ENCODE assay signal across 24 mouse cellular contexts in genomic region chr7:99477235-99477634, GRCm38 (mm10). TPM values are rescaled to one million over a fixed set of nuclear protein-coding genes. Genes with fewer than 3 reads are reported as not detected.
A peak's percentile ranks its signal among the peaks of the same experiment; 100 is the strongest.
DNase-seq lines count a peak whose midpoint lies in the region; ATAC-seq and TF ChIP-seq lines count a peak whose summit lies in the region.
"Had no signal": no experiment of that assay in that cellular context is flagged by ENCODE, and none has a peak within 500 bp of the region (broad histone marks: within the 10 kb centered on the region; RNA-seq: fewer than 3 reads in every experiment).

No protein-coding gene starts in this region.

- TF ChIP-seq POLR2A in kidney, adult 2 months (IDR thresholded peaks at IDR 0.05; ENCODE audit: low read depth, low read length), result no peak
- no peak; the same call in 1 of the 2 replicates for TF ChIP-seq POLR2A in CH12.LX (IDR thresholded peaks at IDR 0.05; ENCODE audit: low read depth, low read length)

- peaks cover 9% of the 10 kb centered on the region for H3K4me1 ChIP-seq in kidney, postnatal 0 days (replicated peaks; ENCODE audit: insufficient read depth, low read length)
- H3K4me1 ChIP-seq in kidney, adult 2 months (ENCODE audit: control insufficient read depth, insufficient read depth, low read length), result peaks cover 9% of the 10 kb centered on the region; the same call in 1 of the 2 replicates
- peaks cover 19 to 56% of the 10 kb centered on the region in 2 experiments for H3K4me1 ChIP-seq in CH12.LX (ENCODE audit: control insufficient read depth in 1 of 2, insufficient read depth in 2 of 2)

- H3K9me3 ChIP-seq in kidney, postnatal 0 days (replicated peaks; ENCODE audit: low read length), result no peaks in the 10 kb centered on the region
- no peaks in the 10 kb centered on the region for H3K9me3 ChIP-seq in CH12.LX (replicated peaks; ENCODE audit: low read length)
- H3K9me3 ChIP-seq: embryonic facial prominence, embryonic 15.5 days; heart, embryonic 12.5 days; stomach, embryonic 15.5 days had no signal

- TF ChIP-seq CTCF in kidney, postnatal 0 days (IDR thresholded peaks at IDR 0.05; ENCODE audit: low read depth), result peak; percentile 35; the same call in 1 of the 2 replicates
- no peak for TF ChIP-seq CTCF in kidney, adult 2 months (conservative IDR thresholded peaks at IDR 0.05; ENCODE audit: insufficient read depth, insufficient read length, low read depth, low read length)
- no peak for TF ChIP-seq CTCF in CH12.LX (conservative IDR thresholded peaks at IDR 0.05 in 1 of 2, IDR thresholded peaks at IDR 0.05 in 1 of 2; ENCODE audit: low read depth in 2 of 2, low read length in 2 of 2)

- in situ Hi-C loops in CH12.LX (cut with MboI; ENCODE audit: low pct_ligation_motif_present, low pct_unique_long_range_greater_than_20kb, low sequenced_read_pairs), result no loop called here

- no peaks in the 10 kb centered on the region for H3K27me3 ChIP-seq in kidney, postnatal 0 days (ENCODE audit: insufficient read depth, low read length)
- no peaks in the 10 kb centered on the region for H3K27me3 ChIP-seq in kidney, adult 2 months (replicated peaks; ENCODE audit: control insufficient read depth, insufficient read depth, low read length)
- no peaks in the 10 kb centered on the region for H3K27me3 ChIP-seq in CH12.LX (replicated peaks)
- H3K27me3 ChIP-seq: embryonic facial prominence, embryonic 15.5 days; heart, embryonic 12.5 days; stomach, embryonic 15.5 days had no signal

- no peak for TF ChIP-seq EP300 in CH12.LX (IDR thresholded peaks at IDR 0.05; ENCODE audit: low read length)

- dilution Hi-C loops in CH12.LX (cut with MboI; ENCODE audit: extremely low pct_ligation_motif_present, extremely low pct_unique_long_range_greater_than_20kb, low sequenced_read_pairs), result no loop called here

- no peak overlapping the region for H3K27ac ChIP-seq in kidney, postnatal 0 days
- no peak overlapping the region for H3K27ac ChIP-seq in kidney, adult 2 months (ENCODE audit: insufficient read depth, low read depth, low read length)
- no peak overlapping the region for H3K27ac ChIP-seq in CH12.LX (ENCODE audit: insufficient read depth, low read depth)
- H3K27ac ChIP-seq: embryonic facial prominence, embryonic 15.5 days; hindbrain, embryonic 14.5 days; macrophage; stomach, embryonic 15.5 days had no signal

- no peak overlapping the region for H3K9ac ChIP-seq in kidney, postnatal 0 days (ENCODE audit: low read depth, low read length)
- no peak overlapping the region for H3K9ac ChIP-seq in CH12.LX (ENCODE audit: insufficient read depth, low read depth)
- H3K9ac ChIP-seq: embryonic facial prominence, embryonic 15.5 days; heart, embryonic 12.5 days; hindbrain, embryonic 14.5 days; liver, embryonic 14.5 days; stomach, embryonic 15.5 days had no signal

- peaks cover 55% of the 10 kb centered on the region for H3K79me2 ChIP-seq in CH12.LX (replicated peaks; ENCODE audit: control insufficient read depth, extremely low read depth, insufficient read depth, poor library complexity, severe bottlenecking)

- TF ChIP-seq RAD21 in CH12.LX (IDR thresholded peaks at IDR 0.05; ENCODE audit: low read depth, low read length), result no peak

- ATAC-seq in kidney, postnatal 0 days (replicated peaks; ENCODE audit: low FRiP score, low read depth), result no peak
- ATAC-seq: forebrain, embryonic 14.5 days; midbrain, embryonic 16.5 days had no signal

- H3K4me2 ChIP-seq in kidney, postnatal 0 days (ENCODE audit: low read length), result no peak overlapping the region
- no peak overlapping the region for H3K4me2 ChIP-seq in CH12.LX (ENCODE audit: insufficient read depth, low read depth, poor library complexity, severe bottlenecking)
- H3K4me2 ChIP-seq: embryonic facial prominence, embryonic 15.5 days; heart, embryonic 12.5 days; hindbrain, embryonic 14.5 days; stomach, embryonic 15.5 days had no signal

- peak; percentile 29 for DNase-seq in kidney, postnatal 0 days (ENCODE audit: low spot score)
- no peak for DNase-seq in kidney, adult 2 months
- DNase-seq in 3T3-L1 (ENCODE audit: low read depth, low spot score) (peak; percentile 37), CH12.LX (ENCODE audit: extremely low read depth) (no peak), ZHBTc4 (ENCODE audit: low read depth, low spot score) (peak; percentile 47)
- DNase-seq in cerebellum, postnatal 10 days, result no peak
- DNase-seq in kidney, postnatal 14 days, result no peak
- DNase-seq: adrenal gland, postnatal 14 days; cerebellum, adult 9-10 months; gastrocnemius, postnatal 14 days; heart, postnatal 10 days; right cerebral cortex, adult 18-20 months; right cerebral cortex, postnatal 4 days; thymus, adult 18-20 months; thymus, postnatal 36 days had no signal

- 87% methylated on average over 5 of the region's 5 CpGs for WGBS in kidney, postnatal 0 days
- 83% methylated on average over 5 of the region's 5 CpGs for WGBS in kidney, adult 2 months

- no peak overlapping the region for H3K4me3 ChIP-seq in kidney, postnatal 0 days (replicated peaks; ENCODE audit: low read depth, low read length)
- H3K4me3 ChIP-seq in kidney, adult 2 months (ENCODE audit: insufficient read depth, low read depth, low read length), result no peak overlapping the region
- no peak overlapping the region for H3K4me3 ChIP-seq in CH12.LX (replicated peaks in 1 of 3; ENCODE audit: low read depth in 2 of 3, low read length in 2 of 3, poor library complexity in 1 of 3)
- H3K4me3 ChIP-seq: embryonic facial prominence, embryonic 15.5 days; heart, embryonic 12.5 days; stomach, embryonic 15.5 days had no signal

- peaks cover 40% of the 10 kb centered on the region for H3K36me3 ChIP-seq in kidney, postnatal 0 days (ENCODE audit: insufficient read depth, low read length)
- peaks cover 7% of the 10 kb centered on the region; the same call in 1 of the 2 replicates for H3K36me3 ChIP-seq in kidney, adult 2 months (ENCODE audit: control insufficient read depth, insufficient read depth, low read length)
- peaks cover 83 to 94% of the 10 kb centered on the region in 2 experiments for H3K36me3 ChIP-seq in CH12.LX (replicated peaks in 1 of 2; ENCODE audit: control insufficient read depth in 1 of 2, insufficient read depth in 1 of 2, low read length in 1 of 2)

TF ChIP-seq in CH12.LX, 34 proteins besides CTCF, POLR2A, EP300 and RAD21:
- TF ChIP-seq POLR2AphosphoS2 (IDR thresholded peaks at IDR 0.05; ENCODE audit: low read depth, low read length) (0 out of 2 replicates have a peak, but pooled peaks have one; percentile 1), IRF4 (IDR thresholded peaks at IDR 0.05; ENCODE audit: low read depth, low read length) (no peak)
TF ChIP-seq in CH12.LX: peak in this region for 1.

RNA-seq across cellular contexts. Expression of gene Rps3, which starts 6.3 kb away (rescaled TPM):
- polyA plus RNA-seq in kidney, postnatal 0 days (2015; fragmentation: Nextera tagmentation; extraction: Ambion mirVana), result 873 and 942 TPM in 2 replicates
- 240 and 386 TPM in 2 replicates for polyA plus RNA-seq in kidney, adult 2 months (2012; rRNA removed)
- total RNA-seq in CH12.LX (2012; rRNA removed) (2,320 and 2,484 TPM in 2 replicates), CH12.LX (2014; rRNA removed) (3,699 and 3,874 TPM in 2 replicates)
- polyA plus RNA-seq in CH12.LX (2012; ENCODE audit: insufficient read length, low read depth), result 1,738 and 1,898 TPM in 2 replicates

RNA-seq across cellular contexts. Expression of gene Klhl35, which starts 11.4 kb away (rescaled TPM):
- polyA plus RNA-seq in kidney, postnatal 0 days (2015; fragmentation: Nextera tagmentation; extraction: Ambion mirVana), result 0.97 and 1.3 TPM in 2 replicates
- 0.16 and 0.23 TPM in 2 replicates for polyA plus RNA-seq in kidney, adult 2 months (2012; rRNA removed)
- total RNA-seq in CH12.LX (2012; rRNA removed) (not detected in 2 replicates), CH12.LX (2014; rRNA removed) (not detected in 2 replicates)
- polyA plus RNA-seq in CH12.LX (2012; ENCODE audit: insufficient read length, low read depth), result not detected in 2 replicates
- total RNA-seq: common myeloid progenitor, adult 5-6 weeks had no signal
- polyA plus RNA-seq: macrophage had no signal

RNA-seq across cellular contexts. Expression of gene Arrb1, which starts 58.0 kb away (rescaled TPM):
- 6.6 and 7.6 TPM in 2 replicates for polyA plus RNA-seq in kidney, postnatal 0 days (2015; fragmentation: Nextera tagmentation; extraction: Ambion mirVana)
- 47.1 and 48.8 TPM in 2 replicates for polyA plus RNA-seq in kidney, adult 2 months (2012; rRNA removed)
- total RNA-seq in CH12.LX (2012; rRNA removed), result 3.8 and 4.2 TPM in 2 replicates
- 2.4 and 3.3 TPM in 2 replicates for total RNA-seq in CH12.LX (2014; rRNA removed)
- polyA plus RNA-seq in CH12.LX (2012; ENCODE audit: insufficient read length, low read depth), result 5.2 and 6.2 TPM in 2 replicates

Comparison
In these comparisons a context has a peak if more than half of its experiments do, and no peak if none do; other contexts are left out.
1. DNase-seq: peak in kidney, postnatal 0 days (single experiment), 3T3-L1 (single experiment) and ZHBTc4 (single experiment); none in kidney, adult 2 months (single experiment), CH12.LX (single experiment), cerebellum, postnatal 10 days (0 of 2) and kidney, postnatal 14 days (single experiment).